Mouse (Mus musculus) ES-E14 (cell line): ENCODE measurements around the gene Gm9970. TPM values are rescaled to one million over a fixed set of nuclear protein-coding genes. Genes with fewer than 3 reads are reported as not detected.

ENCODE experiments used
- DNase-seq: peaks from one replicate; pipeline ENCODE4 v3.0.0-alpha.2; 2013; ENCODE audit warnings: low read depth, low spot score
- H3K27ac ChIP-seq: 2 replicates; pipeline ENCODE4 v1.5.1; 2012; ENCODE audit warnings: low read depth, mild to moderate bottlenecking, low read length, moderate library complexity, mixed read lengths; ENCODE audit not compliant: poor library complexity, insufficient read depth, severe bottlenecking
- H3K36me3 ChIP-seq: 2 replicates; pipeline ENCODE4 v1.6.1; 2012; ENCODE audit warnings: mild to moderate bottlenecking, low read length, moderate library complexity, mixed read lengths; ENCODE audit not compliant: control insufficient read depth, poor library complexity, insufficient read depth, severe bottlenecking
- H3K4me1 ChIP-seq, 2 experiments: fragments of 150-350 bp in 1 of 2; sonication (generic) in 1 of 2; 2 replicates each; pipeline ENCODE4 v1.6.1; 2012; ENCODE audit warnings: low read length in 2 of 2, mild to moderate bottlenecking in 1 of 2, mixed read lengths in 1 of 2; ENCODE audit not compliant: control insufficient read depth in 2 of 2, insufficient read depth in 2 of 2, poor library complexity in 1 of 2
- H3K4me3 ChIP-seq, 2 experiments: fragments of 150-350 bp in 1 of 2; sonication (generic) in 1 of 2; 2 replicates each; pipeline ENCODE4 v1.5.1; 2012; ENCODE audit warnings: low read length in 2 of 2, low read depth in 1 of 2, mild to moderate bottlenecking in 1 of 2, mixed read lengths in 1 of 2; ENCODE audit not compliant: insufficient read depth in 1 of 2, poor library complexity in 1 of 2, severe bottlenecking in 1 of 2
- H3K9ac ChIP-seq: 2 replicates; pipeline ENCODE4 v1.6.1; 2012; ENCODE audit warnings: low read depth, mild to moderate bottlenecking, low read length, mixed read lengths; ENCODE audit not compliant: poor library complexity, insufficient read depth, severe bottlenecking
- H3K9me3 ChIP-seq: fragments of 150-350 bp; sonication (generic); 2 replicates; pipeline ENCODE4 v1.6.1; 2012; ENCODE audit warnings: low read depth, mild to moderate bottlenecking, low read length; ENCODE audit not compliant: control insufficient read depth, insufficient read depth
- CHD2 ChIP-seq: IDR thresholded peaks from 2 replicates; pipeline ENCODE4 v1.6.1; 2014; ENCODE audit warnings: mild to moderate bottlenecking, low read depth, low read length, inconsistent platforms
- HCFC1 ChIP-seq: IDR thresholded peaks from 2 replicates; pipeline ENCODE4 v1.6.1; 2012; ENCODE audit warnings: low read length, inconsistent platforms, borderline replicate concordance; ENCODE audit not compliant: insufficient read depth
- MAFK ChIP-seq: IDR thresholded peaks from 2 replicates; pipeline ENCODE4 v1.6.1; 2014; ENCODE audit warnings: mild to moderate bottlenecking, low read depth, low read length, inconsistent platforms; ENCODE audit not compliant: insufficient read depth
- ZC3H11A ChIP-seq: IDR thresholded peaks from 2 replicates; pipeline ENCODE4 v1.6.1; 2012; ENCODE audit warnings: low read depth, mild to moderate bottlenecking, inconsistent platforms, low read length, borderline replicate concordance
- ZNF384 ChIP-seq: IDR thresholded peaks from 2 replicates; pipeline ENCODE4 v1.6.1; 2012; ENCODE audit warnings: low read depth, low read length, inconsistent platforms
- in situ Hi-C, 2 experiments: fragments of 600-800 bp; cut with MboI; formaldehyde crosslinking; loops; one replicate each; pipeline ENCODE4 v1.15.1; 2025; ENCODE audit warnings: low sequenced_read_pairs in 2 of 2, inconsistent platforms in 1 of 2; ENCODE audit not compliant: unreplicated experiment in 2 of 2
- total RNA-seq: library from RNA; depleted of rRNA; stranded (reverse); fragments of 300-350 nt; gene quantifications from 2 replicates; pipeline ENCODE4 v1.2.3, GENCODE M21; 2012

Gm9970 gene
- total RNA-seq, 1 experiment, result not detected

DNA sequence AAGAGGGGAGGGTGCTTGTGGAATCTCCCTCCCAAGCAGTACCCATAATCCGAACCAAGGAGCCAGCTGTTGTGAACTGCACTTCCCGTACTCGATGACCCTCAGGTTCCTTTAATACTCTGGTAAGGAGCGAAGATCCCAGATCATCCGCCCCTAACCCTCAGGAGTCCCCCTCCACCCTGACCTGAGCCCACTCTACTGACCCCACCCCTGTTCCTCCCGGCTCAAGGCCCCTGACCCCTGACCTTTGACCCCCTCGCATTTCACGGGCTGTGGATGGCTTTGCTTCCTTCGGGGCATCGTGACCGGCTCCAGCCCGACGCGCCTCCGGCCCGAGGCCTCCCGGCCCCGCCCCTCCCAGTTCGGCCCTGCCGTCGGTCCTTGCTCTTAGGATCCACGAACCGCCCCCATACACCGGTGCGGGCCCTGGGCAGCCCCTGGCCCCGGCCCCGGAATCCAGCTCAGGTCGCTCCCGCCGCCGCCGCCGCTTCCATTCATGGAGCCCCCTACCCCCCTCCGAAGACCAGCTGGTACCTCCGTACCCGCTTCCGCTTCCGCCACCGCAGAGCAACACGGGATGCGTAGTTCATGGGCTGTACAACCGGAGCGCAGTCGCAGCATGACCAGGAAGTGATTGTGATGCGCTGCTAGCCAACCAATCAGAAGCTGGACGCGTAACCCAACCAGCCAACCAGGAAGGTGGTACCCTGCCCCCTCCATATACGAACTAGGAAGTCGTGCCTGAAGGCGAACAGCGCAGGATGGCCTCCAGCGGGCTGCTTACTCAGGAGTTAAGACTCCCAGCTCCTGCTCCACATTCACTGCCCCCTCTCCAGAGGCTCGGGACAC, 39.1 kb downstream of the Gm9970 start, which contains the start of gene Zfp513:
TSS of gene Zfp513 (minus strand) at position 562 of the 849 bp plus-strand sequence.
- H3K36me3 ChIP-seq, result peaks cover 57% of the 10 kb centered on the region
- H3K9me3 ChIP-seq, result no peaks in the 10 kb centered on the region
- peaks cover 3 to 5% of the 10 kb centered on the region in 2 experiments; a peak in 1 of 4 replicates for H3K4me1 ChIP-seq
- TF ChIP-seq HCFC1 (peak; percentile 91), MAFK (0 out of 2 replicates have a peak, but pooled peaks have one; percentile 39), ZNF384 (no peak), CHD2 (peak; percentile 83), ZC3H11A (no peak)
- peak; percentile 96 for DNase-seq
- H3K9ac ChIP-seq, result peak within 1 kb of the TSS; percentile 95
- H3K27ac ChIP-seq, result peak within 1 kb of the TSS; percentile 87
- peak within 1 kb of the TSS; percentile 79 to 92 for H3K4me3 ChIP-seq
- in situ Hi-C loops, result no loop called here

- Histone ChIP-seq H3K9ac (peak overlapping the region; percentile 95), H3K36me3 (peaks cover 62% of the 10 kb centered on the region), H3K4me1 (peaks cover 3 to 5% of the 10 kb centered on the region in 2 experiments; a peak in 1 of 4 replicates), H3K27ac (peak overlapping the region; percentile 87), H3K9me3 (no peaks in the 10 kb centered on the region), H3K4me3 (peak overlapping the region; percentile 75 to 92)
- no peak for TF ChIP-seq MAFK
- no peak for TF ChIP-seq ZNF384
- TF ChIP-seq CHD2, result no peak
- no peak for TF ChIP-seq HCFC1
- no peak for TF ChIP-seq ZC3H11A
- in situ Hi-C loops, result no loop called here
- no peak for DNase-seq
Observed at GRCm38 (mm10) chr5:31201042-31201741, 39.8 kb downstream of the Gm9970 start.

DNA sequence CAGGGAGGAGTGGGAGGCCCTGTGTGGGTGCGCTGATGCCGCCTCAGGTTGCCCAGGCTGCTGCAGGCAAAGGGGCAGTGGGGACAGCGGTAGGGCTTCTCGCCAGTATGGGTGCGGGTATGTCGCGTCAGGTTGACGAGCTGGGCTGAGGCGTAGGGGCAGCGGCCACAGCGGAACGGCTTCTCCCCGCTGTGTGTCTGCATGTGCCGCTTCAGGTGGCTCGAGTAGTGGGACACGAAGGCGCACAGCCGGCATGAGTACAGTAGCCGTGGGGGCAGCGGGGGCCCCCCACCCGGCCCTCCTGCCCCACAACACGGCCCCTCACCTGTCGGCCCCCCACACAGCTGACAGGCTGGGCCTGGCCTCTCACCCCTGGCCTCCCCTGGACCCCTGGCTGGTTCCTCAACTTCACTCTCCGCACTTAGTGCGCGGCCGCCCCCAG, 40.7 kb downstream of the Gm9970 start:
- no peak overlapping the region for H3K27ac ChIP-seq
- in situ Hi-C loops, result no loop called here
- TF ChIP-seq ZC3H11A (no peak), CHD2 (no peak), MAFK (no peak), HCFC1 (no peak)
- peak overlapping the region in 1 of 2 experiments; percentile 25; a peak in 3 of 4 replicates for H3K4me3 ChIP-seq
- peak overlapping the region; percentile 19 for H3K9ac ChIP-seq
- peaks cover 63% of the 10 kb centered on the region for H3K36me3 ChIP-seq
- no peak for DNase-seq
- no peaks in the 10 kb centered on the region for H3K9me3 ChIP-seq
- peaks cover 3 to 8% of the 10 kb centered on the region in 2 experiments; a peak in 2 of 4 replicates for H3K4me1 ChIP-seq

DNA sequence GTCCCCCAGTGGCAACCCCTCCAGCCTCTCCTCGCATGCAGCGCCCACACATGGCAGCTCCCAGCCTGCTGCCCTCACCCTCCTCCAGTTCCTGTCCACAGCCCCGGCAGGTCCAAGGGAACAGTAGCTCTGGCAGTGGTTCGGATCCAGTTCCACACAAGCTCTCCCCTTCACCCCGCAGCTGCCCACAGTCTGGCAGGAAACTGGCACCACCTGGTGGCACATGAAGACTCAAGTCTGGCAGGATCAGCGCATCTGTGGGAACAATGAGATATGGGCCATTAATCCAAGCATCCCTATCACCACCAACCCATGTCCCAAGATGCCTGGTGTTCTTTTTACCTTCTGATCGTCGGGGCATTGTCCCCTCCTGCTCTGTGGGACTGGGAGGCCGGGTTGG, 41.1 kb downstream of the Gm9970 start:
- Histone ChIP-seq H3K4me1 (peaks cover 5 to 9% of the 10 kb centered on the region in 2 experiments), H3K4me3 (peak overlapping the region in 1 of 2 experiments; percentile 25; a peak in 2 of 4 replicates), H3K27ac (no peak overlapping the region), H3K9ac (peak overlapping the region; percentile 19; the same call in 1 of the 2 replicates), H3K9me3 (no peaks in the 10 kb centered on the region), H3K36me3 (peaks cover 62% of the 10 kb centered on the region)
- no peak for TF ChIP-seq MAFK
- TF ChIP-seq HCFC1, result no peak
- no peak for TF ChIP-seq ZNF384
- no peak for TF ChIP-seq CHD2
- TF ChIP-seq ZC3H11A, result no peak
- DNase-seq, result no peak
- in situ Hi-C loops, result no loop called here
